Mouse (Mus musculus): ENCODE results near the gene Smc1b.

The Smc1b gene

GRCm38 (mm10) chr15:85131275-85132192 is at the start of gene Smc1b, which contains the start of gene Ribc2:
Smc1b (minus strand) TSS chr15:85131964.
Ribc2 (plus strand) TSS chr15:85132078.
- in situ Hi-C loops (cut with MboI, MseI) = no loop called here

GRCm38 (mm10) chr15:85180368-85180767 is 48.6 kb upstream of the Smc1b start:
- in situ Hi-C loops (cut with MboI, MseI) = no loop called here

GRCm38 (mm10) chr15:85179528-85180180 is 47.9 kb upstream of the Smc1b start:
- in situ Hi-C loops (cut with MboI, MseI) = no loop called here

GRCm38 (mm10) chr15:85178172-85178571 is 46.4 kb upstream of the Smc1b start:
- in situ Hi-C loops (cut with MboI, MseI) = no loop called here

- in situ Hi-C loops (cut with MboI, MseI) = no loop called here
Observed at GRCm38 (mm10) chr15:85177576-85177975, 45.8 kb upstream of the Smc1b start.

GRCm38 (mm10) chr15:85174060-85174459 is 42.3 kb upstream of the Smc1b start:
- in situ Hi-C loops (cut with MboI, MseI) = no loop called here

- in situ Hi-C loops (cut with MboI, MseI) = no loop called here
Observed at GRCm38 (mm10) chr15:85173425-85173824, 41.7 kb upstream of the Smc1b start.

GRCm38 (mm10) chr15:85172054-85172453 is 40.3 kb upstream of the Smc1b start:
- in situ Hi-C loops (cut with MboI, MseI) = no loop called here

GRCm38 (mm10) chr15:85167086-85167679 is 35.4 kb upstream of the Smc1b start:
- in situ Hi-C loops (cut with MboI, MseI) = loop anchor here in 1 of 2 experiments (5.0 kb wide), 1 partner anchor 40 kb away; the partner anchor contains the start of gene Fbln1

GRCm38 (mm10) chr15:85166433-85166933 is 34.7 kb upstream of the Smc1b start:
- in situ Hi-C loops (cut with MboI, MseI) = loop anchor here in 1 of 2 experiments (5.0 kb wide), 1 partner anchor 41 kb away; the partner anchor contains the start of gene Fbln1

- in situ Hi-C loops (cut with MboI, MseI) = no loop called here
Observed at GRCm38 (mm10) chr15:85162693-85163663, 31.2 kb upstream of the Smc1b start.

- in situ Hi-C loops (cut with MboI, MseI) = no loop called here
Observed at GRCm38 (mm10) chr15:85161416-85161815, 29.7 kb upstream of the Smc1b start.

GRCm38 (mm10) chr15:85156198-85156597 is 24.4 kb upstream of the Smc1b start:
- in situ Hi-C loops (cut with MboI, MseI) = no loop called here

- in situ Hi-C loops (cut with MboI, MseI) = loop anchor here (5.0 kb wide), 1 partner anchor 78 kb away; no protein-coding TSS in a partner anchor
Observed at GRCm38 (mm10) chr15:85154091-85154490, 22.3 kb upstream of the Smc1b start.

GRCm38 (mm10) chr15:85152577-85152976 is 20.8 kb upstream of the Smc1b start:
- in situ Hi-C loops (cut with MboI, MseI) = loop anchor here (5.0 kb wide), 1 partner anchor 80 kb away; no protein-coding TSS in a partner anchor

- in situ Hi-C loops (cut with MboI, MseI) = loop anchor here (5.0 kb wide), 1 partner anchor 81 kb away; no protein-coding TSS in a partner anchor
Observed at GRCm38 (mm10) chr15:85151433-85151918, 19.7 kb upstream of the Smc1b start.

- in situ Hi-C loops (cut with MboI, MseI) = loop anchor here in 1 of 2 experiments (5.0 kb wide), 1 partner anchor 1817 kb away; no protein-coding TSS in a partner anchor
Observed at GRCm38 (mm10) chr15:85144249-85144648, 12.5 kb upstream of the Smc1b start.

- in situ Hi-C loops (cut with MboI, MseI) = loop anchor here in 1 of 2 experiments (5.0 kb wide), 1 partner anchor 1816 kb away; no protein-coding TSS in a partner anchor
Observed at GRCm38 (mm10) chr15:85143747-85144146, 12.0 kb upstream of the Smc1b start.

GRCm38 (mm10) chr15:85143161-85143560 is 11.4 kb upstream of the Smc1b start:
- in situ Hi-C loops (cut with MboI, MseI) = loop anchor here in 1 of 2 experiments (5.0 kb wide), 1 partner anchor 1816 kb away; no protein-coding TSS in a partner anchor

- in situ Hi-C loops (cut with MboI, MseI) = loop anchor here in 1 of 2 experiments (5.0 kb wide), 1 partner anchor 1815 kb away; no protein-coding TSS in a partner anchor
Observed at GRCm38 (mm10) chr15:85142441-85142840, 10.7 kb upstream of the Smc1b start.
